Mouse (Mus musculus) bone marrow, adult 2 months (tissue): ENCODE data around the gene Rpl15.

Source experiments
- CTCF ChIP-seq: fragments of 200-500 bp; IDR thresholded peaks from 2 replicates; pipeline ENCODE4 v1.5.1; 2011; ENCODE audit warnings: low read length, control low read depth; ENCODE audit not compliant: control insufficient read depth, insufficient read depth
- POLR2A ChIP-seq: fragments of 200-500 bp; IDR thresholded peaks from 2 replicates; pipeline ENCODE4 v1.6.1; 2011; ENCODE audit warnings: low read depth, mild to moderate bottlenecking, control low read depth, low read length, borderline replicate concordance; ENCODE audit not compliant: control insufficient read depth

DNA sequence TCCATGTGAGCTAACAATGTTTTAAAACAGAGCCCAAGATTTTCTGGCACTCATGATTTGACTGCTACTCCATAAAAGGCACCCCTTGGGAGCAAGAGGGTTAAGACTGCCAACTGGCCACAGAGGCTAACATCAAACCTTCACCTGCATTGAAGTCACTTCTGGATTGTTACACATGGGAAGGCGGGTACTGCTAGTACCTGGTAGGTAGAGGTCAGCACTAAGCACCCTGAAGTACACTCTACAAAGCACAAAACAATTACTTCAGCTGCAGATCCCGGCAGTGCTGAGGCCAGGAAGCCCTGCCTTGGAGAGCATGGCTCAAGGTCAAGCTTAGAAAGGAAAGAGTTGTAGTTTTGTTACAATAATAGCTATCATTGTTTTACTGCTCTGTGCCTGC, 16.2 kb upstream of the Rpl15 start:
- TF ChIP-seq CTCF = no peak
- no peak for TF ChIP-seq POLR2A
